Mouse (Mus musculus) small intestine, adult 2 months (tissue): ENCODE data around the gene Tiam2.

Source experiments
- CTCF ChIP-seq: fragments of 200-500 bp; IDR thresholded peaks from 2 replicates; pipeline ENCODE4 v1.5.1; 2012; ENCODE audit warnings: low read depth, mild to moderate bottlenecking, control low read depth, inconsistent platforms, low read length, moderate library complexity, mixed read lengths; ENCODE audit not compliant: insufficient replicate concordance, insufficient read length; ENCODE audit errors: extremely low read depth
- POLR2A ChIP-seq: fragments of 200-500 bp; IDR thresholded peaks from 2 replicates; pipeline ENCODE4 v1.6.1; 2012; ENCODE audit warnings: low read depth, mild to moderate bottlenecking, control low read depth, inconsistent platforms, low read length, moderate library complexity

GRCm38 (mm10) chr17:3378606-3379005 lies 52.2 kb downstream of the Tiam2 start:
- no peak for TF ChIP-seq POLR2A
- TF ChIP-seq CTCF: no peak
